Mouse (Mus musculus): ENCODE data around the gene Dbr1. TPM values are rescaled to one million over a fixed set of nuclear protein-coding genes. Genes with fewer than 3 reads are reported as not detected.
A peak's percentile ranks its signal among the peaks of the same experiment; 100 is the strongest.
"Not testable (repeated sequence)": the region's sequence is repeated elsewhere in the genome, so short reads cannot be mapped to it uniquely, and the experiment has no call there.

Gene Dbr1
- 10 to 100 TPM; 13.3 to 19.1 (median 14.7) TPM for total RNA-seq (2022)

DNA sequence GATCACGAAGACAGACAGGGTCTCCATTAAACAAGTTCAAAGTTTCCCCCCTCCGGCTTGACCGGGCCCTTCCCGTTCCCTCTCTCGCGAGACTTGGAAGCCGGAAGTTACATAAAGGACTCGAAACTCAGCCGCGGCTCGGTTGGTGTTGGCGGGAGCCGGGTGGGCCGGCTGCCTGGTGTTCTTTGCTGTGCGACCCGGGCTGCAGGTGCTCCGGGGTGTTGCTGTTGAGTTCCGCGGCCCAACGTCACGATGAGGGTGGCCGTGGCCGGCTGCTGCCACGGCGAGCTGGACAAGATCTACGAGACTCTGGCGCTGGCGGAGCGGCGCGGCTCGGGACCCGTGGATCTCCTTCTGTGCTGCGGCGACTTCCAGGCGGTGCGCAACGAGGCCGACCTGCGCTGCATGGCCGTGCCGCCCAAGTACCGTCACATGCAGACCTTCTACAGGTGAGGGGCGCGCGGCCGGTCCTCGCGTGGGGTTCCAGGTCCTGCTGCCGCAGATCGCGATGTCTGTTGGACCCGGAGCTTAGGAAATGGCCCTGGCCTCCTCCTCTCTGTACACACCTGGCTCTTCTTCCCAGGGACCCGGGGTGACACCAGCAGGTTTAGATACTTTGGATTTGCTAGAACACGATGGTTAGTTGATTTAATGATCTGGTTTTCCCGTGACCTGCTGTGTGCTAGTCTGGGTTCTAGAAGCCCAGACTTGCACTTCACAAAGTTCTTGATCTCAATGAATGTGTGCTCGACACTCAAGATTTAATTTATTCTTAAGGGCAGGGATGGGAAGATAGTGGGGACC, at the start of gene Dbr1:
TSS of gene Dbr1 (plus strand) at position 123 of the 804 bp plus-strand sequence.
- peak; percentile 90 to 92 for DNase-seq (ENCODE audit: low spot score in 2 of 2)

DNA sequence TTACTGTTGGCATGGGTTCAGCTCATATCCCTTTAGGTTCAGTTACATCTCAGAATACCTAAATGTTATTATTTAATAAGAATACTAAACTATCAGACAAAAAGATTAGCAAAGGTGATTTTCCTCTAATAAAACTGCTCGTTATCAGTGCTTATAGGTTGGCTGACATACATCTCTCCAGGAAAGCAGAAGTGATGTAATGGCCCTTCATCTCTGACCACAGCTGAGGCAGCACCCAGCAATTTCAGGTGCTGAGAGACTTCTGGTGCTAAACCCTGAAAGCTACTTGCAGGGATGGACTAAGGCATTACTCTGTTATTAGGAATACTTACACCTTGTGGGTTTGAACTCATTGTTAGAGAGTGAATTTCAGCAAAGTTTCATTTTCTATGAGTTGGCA, 43.7 kb upstream of the Dbr1 start:
- DNase-seq (ENCODE audit: low spot score in 2 of 2) = no peak

DNA sequence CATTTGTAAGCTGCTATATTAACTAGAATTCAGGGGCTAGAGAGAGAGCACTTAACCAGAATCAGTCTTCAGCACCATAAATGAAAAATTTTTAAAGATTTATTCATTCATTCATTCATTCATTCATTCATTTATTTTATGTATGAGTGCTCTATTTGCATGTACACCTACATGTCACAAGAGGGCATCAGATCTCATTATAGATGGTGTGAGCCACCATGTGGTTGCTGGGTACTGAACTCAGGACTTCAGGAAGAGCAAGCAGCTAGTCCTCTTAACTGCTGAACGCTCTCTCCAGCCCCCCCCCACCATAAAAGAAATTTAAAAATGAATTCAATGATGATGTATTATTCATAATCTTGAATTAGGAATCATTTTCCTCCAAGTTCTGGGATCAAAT, 29.3 kb upstream of the Dbr1 start:
- DNase-seq (ENCODE audit: low spot score in 2 of 2) = no peak

DNA sequence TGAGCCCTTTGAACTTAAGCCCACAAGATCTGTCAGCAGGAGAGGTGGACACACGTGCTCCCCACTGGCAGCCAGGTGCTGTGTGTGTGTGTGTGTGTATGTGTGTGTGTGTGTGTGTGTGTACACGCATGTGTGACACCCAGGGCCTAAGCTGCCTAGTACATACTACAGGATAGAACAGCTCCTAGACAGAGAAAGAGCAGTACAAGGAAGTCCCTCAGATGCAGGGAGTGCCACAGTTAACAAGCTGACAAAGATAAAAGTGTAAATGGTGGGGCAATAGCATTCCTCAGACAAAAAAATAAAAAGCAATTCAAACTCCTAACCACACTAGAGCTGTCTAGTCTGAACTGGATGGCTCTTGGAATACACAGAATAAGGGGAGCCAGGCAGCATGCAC, 23.5 kb upstream of the Dbr1 start:
- no peak for DNase-seq (ENCODE audit: low spot score in 2 of 2)

DNA sequence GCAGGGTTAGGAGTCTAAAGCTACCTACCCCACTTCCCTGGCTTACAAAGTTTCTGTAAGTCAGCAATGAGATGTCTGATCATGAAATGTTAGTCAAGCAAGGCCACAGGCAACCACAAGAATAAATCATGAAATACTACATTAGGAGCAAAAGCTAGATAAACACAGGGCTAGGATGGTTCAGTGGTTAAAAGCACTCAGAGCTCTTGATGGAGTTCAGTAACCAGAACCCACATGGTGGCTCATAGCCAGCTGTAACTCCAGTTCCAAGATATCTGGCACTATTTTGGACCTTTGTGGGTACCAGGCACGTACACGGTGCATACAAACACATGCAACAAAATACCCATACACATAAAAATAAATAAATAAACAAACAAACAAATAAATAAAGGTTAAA, 22.6 kb upstream of the Dbr1 start:
- no peak for DNase-seq (ENCODE audit: low spot score in 2 of 2)

DNA sequence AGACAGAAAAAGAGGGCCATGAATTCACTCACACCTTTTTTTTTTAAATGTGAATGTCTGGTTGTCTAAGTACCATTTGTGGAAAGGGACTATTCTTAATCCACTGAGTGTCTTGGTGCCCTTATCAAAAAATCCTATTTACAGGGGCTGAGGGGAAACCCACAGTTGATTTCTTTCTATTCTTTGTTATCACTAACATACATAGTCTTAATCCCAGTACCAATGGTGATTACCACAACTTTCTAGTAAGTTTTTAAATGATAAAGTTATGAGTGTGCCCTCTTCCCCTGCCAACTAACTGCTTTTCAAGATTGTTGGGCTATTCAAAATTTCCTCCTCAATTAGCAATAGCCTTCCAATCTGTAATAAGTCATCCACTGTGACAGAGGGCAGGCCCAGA, 21.5 kb upstream of the Dbr1 start:
- no peak for DNase-seq (ENCODE audit: low spot score in 2 of 2)

DNA sequence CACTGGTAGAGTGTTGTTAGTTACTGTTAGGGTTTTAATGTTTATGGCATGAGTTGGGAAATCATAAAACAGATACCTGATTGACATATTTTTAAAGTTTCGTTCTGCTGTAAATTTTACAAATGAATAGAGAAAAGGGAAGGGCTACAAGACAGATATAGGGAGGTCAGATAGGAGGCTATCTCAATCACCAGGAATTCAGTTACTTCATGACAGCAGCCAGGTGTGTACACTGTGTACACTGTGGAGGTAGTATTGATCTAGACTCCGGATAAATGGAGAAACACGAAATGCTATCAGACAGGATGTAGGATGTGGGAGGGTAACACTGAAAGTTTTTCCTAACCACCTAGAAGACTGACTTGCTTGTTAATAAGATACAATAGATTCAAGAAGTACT, 20.3 kb upstream of the Dbr1 start:
- no peak for DNase-seq (ENCODE audit: low spot score in 2 of 2)

DNA sequence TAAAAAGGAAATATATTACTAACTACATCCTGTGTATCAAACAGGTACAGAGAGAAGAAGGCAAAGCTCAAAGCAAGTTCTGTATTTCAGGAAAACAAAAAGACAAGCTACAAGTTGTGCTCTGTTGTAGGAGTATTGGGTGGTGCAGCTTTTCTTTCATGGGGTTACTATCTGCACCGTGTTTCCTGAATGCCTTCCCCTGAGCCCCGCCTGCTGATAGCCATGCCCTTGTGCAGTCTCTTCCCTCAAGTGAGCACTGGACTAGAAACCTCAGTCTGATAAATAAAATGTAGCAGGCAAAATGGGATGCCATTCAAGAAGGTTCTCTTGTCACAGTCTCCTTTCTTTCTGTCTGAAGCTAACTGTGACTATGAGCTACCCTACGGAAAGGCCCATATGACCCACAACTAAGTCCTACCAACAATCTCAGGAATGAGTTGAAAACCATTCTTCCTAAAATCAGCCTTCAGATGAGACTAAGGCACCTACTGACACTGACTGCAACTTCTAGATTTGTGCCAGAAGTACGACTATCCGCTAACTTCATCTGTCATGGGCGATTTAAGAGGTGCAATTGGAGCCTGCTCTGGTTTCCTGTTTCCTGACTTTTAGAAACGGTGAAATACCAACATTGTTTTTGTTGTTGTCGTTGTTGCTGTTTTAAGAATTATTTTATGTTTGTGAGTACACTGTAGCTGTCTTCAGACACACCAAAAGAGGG, 17.9 kb upstream of the Dbr1 start:
- no peak for DNase-seq (ENCODE audit: low spot score in 2 of 2)

DNA sequence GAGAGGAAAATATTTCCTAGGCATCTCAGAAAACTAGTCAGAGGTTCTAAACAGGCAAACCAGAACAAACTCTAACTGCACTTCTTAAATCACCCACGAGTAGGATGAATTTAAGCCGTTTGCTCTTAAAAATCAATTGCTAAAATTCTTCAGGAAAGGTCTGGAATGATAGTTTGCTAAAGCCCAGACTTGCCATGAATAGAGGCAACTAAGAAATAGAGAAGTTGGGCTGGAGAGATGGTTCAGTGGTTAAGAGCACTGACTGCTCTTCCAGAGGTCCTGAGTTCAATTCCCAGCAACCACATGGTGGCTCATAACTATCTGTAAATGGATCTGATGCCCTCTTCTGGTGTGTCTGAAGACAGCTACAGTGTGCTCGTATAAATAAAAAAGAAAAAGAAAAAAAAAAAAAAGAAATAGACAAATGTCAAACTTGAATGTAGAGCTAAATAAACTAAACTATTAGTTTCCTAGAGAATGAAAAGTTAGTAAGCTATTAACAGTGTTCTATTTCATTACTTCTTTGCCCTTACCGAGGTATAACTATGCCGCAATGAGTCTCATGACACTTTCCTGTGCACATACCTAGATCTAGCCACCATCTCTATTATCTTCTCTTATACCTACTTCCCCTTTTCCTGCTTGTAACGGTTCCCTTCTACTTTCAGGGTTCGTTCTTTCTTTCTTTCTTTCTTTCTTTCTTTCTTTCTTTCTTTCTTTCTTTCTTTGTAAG, 16.6 kb upstream of the Dbr1 start:
- DNase-seq (ENCODE audit: low spot score in 2 of 2) = no peak

DNA sequence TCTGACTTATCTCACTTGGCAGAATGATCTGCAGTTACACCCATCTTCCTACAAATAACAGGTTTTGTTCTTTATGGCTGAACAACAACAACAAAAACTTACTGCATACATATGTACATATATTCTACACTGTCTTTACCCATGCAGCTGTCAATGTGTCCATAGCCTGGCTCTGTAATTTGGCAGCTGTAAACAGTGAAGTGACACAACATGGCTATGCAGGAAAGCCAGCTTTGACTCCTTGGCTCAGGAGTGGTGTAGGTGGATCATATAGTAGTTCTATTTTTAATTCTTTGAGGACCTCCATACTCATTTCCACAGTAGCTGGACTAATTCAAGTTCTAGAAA, 16.1 kb upstream of the Dbr1 start:
- no peak for DNase-seq (ENCODE audit: low spot score in 2 of 2)

DNA sequence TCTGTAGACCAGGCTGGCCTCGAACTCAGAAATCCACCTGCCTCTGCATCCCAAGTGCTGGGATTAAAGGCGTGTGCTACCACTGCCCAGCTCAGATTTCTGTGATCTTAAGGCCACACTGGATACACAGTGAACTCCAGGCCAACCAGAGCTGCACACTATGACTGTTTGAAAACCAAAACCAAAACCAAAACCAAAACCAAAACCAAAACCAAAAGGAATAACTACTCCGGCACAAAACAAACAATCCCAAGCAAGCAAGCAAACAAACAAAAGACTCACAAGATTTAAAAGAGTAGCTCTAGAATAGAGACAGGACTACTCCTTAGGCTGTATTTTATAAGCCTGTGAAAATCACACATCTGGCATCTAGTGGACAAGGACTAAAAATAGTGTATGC, 15.2 kb upstream of the Dbr1 start:
- no peak for DNase-seq (ENCODE audit: low spot score in 2 of 2)

DNA sequence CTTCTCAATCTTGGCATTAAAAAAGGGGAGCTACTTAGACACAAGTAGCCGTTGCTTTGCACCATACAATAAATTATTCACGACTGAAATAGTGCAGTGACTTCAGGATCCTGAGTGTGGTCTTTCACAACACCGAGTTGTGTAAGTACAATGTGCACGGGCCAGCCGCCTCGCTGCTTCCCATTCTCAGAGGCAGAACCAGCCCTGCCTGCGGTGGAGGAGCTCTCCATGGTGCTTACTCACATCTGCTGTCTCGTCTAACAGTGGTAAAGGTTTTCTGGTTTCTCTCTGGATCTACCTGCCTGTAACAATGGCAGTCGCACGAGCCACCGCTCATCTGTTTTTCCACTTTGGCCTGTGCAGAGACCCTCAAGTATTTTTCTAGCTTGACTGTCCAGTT, 11.9 kb upstream of the Dbr1 start:
- no peak for DNase-seq (ENCODE audit: low spot score in 2 of 2)

DNA sequence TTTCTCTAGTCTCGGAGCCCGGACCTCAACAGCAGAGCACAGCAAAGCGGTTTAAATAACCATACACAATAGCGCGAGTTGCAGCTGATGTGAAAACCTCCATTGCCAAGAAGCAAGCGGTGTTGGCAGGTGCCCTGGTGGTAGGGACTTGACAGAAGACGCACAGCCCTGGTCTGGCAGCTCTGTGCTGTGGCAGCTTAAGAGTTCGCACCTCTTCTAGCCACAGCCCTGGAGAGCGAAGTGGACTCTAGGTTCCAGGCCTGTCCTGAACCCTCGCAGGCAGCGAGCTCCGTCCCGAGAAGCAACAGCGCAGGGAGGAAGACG, 7.6 kb upstream of the Dbr1 start:
- DNase-seq (ENCODE audit: low spot score in 2 of 2) = no peak

DNA sequence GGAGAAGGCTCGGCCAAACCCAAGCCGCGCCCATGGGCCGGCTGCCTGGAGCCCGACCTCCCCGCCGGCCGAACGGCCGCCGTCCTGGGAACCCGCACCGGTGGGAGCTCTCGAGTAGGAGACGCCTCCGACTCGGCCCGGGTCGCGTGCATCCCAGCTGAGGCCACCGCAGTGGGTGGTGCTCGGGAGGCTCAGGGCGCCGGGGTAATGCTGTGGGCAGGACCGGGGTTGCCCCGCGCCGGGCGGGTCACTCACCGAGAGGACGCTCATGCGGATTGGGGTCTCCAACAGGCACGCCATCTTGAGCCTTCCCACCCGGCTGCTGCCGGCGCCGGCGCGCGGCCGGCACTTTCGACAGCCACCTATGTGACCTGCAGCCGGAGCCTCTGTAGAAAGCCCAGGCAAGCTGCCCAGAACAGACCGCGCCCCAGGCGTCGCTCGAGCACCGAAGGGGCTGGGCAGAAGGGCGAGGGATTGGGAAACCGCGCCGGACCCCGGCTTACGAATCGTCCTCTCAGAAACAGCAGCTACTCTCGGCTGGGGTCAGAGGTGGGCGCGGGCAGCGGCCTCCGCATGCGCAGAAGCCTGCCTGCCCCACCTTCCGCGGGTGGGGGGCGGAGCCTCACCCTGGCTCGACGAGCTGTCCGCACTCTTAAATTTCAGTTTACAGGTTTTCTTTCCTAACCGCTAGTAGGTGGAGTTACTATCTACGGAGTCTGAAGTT, 7.1 kb upstream of the Dbr1 start, which contains the start of gene Armc8:
TSS of gene Armc8 (minus strand) at position 553 of the 724 bp plus-strand sequence.
- DNase-seq (ENCODE audit: low spot score in 2 of 2) = peak; percentile 80 to 90

DNA sequence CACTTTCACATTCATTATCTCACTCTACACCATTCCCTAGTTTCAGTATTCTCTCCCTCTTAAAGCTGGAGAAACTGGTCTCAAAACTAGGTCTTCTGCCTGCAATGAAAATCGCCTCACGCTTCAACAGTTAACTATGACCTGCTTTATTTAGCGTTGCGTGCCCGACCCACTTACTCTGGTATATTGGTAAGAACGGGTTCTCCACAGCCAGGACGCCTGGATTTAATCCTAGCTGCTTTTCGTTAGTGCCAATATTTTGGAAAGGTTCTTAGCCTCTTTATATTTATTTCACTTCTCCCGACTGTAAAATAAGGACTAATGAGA, 6.6 kb upstream of the Dbr1 start:
- DNase-seq (ENCODE audit: low spot score in 2 of 2) = no peak

DNA sequence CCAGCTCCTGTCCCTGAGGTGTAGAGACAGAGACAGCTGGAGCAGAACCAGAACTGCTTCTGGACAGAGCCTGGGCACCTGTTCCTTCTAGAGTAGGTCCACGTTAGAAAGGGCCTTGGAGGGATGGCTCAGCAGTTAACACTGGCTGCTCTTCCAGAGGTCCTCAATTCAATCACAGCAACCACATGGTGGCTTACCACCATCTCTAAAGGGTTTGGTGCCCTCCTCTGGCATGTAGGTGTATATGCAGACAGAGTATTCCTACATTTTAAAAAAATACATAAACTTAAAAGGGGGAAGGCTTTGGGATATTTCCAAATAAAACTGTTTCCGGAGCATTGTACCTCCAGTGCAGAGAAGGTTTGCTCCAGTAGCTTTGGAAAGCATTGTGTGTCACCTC, 5.1 kb downstream of the Dbr1 start:
- DNase-seq (ENCODE audit: low spot score in 2 of 2) = no peak

DNA sequence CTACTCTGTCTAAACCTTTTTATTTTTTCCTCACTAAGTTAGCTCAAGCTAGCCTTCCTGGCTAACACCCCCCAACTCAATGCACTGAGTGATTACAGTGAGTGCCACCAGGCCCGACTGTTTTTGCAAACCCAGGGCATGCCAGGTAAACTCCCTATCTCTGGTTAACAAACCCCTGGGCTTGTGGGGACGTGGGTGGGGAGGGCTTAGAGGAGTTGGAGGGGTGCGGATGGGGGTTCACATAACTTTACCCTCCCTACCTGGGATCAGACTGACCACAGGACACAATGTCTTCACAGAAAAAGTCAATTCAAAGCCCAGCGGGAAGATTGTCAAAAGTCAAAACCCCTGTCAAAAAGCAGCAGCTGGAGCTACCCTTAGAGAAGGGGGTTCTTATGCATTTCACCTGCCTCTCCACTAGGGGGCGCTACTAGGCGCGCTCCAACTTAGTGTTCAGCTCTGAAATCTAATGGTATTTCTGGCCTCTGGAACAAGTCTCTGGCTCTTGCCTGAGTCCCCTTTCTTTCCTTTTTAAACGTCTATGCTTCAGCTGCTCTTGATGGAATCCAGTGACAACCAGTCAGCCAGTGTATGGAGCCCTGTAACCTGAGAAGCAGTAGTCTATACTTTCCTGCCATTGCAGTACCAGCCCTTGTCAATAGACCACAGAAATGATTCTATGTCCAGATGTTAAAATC, 12.1 kb downstream of the Dbr1 start:
- peak in 1 of 2 experiments; percentile 42 for DNase-seq (ENCODE audit: low spot score in 2 of 2)

DNA sequence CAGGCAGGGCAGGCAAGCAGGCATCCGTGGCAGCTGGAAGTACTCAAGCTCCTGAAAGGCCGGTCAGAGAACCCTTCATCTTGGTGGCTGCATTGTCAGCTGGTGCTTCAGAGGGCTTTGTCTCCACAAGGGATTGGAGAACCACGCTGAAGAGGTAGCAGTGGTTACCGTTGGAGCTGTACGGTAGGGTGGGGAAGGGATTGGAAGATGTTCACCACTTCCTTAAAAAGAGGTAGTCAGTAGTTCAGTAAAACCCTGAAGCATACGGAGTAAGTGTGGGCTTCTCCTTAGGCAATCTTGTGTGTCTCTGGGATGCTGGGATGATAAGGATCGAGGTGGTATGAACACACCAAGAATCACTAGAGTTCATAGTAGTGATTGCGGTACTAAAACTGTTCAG, 15.5 kb downstream of the Dbr1 start:
- DNase-seq (ENCODE audit: low spot score in 2 of 2) = no peak

DNA sequence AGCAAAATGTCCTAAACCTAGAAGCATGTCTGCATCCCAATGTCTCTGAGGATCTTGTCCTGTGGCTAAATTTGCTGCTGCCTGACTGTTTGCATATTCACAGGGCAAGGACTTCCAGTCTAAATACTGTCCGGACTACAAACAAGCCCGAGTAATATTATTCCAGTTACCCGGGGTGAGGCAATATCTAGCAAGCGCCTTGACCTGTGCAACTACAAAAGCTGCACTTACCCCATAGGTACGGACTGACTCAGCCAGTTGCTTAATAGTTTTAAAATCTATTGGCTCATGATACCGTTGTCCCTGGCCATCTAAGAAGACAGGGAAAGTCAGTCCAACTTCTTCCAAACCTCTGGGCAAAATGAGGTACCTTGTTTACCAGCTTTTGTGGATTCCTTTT, 23.5 kb downstream of the Dbr1 start:
- DNase-seq (ENCODE audit: low spot score in 2 of 2) = not testable (repeated sequence)

DNA sequence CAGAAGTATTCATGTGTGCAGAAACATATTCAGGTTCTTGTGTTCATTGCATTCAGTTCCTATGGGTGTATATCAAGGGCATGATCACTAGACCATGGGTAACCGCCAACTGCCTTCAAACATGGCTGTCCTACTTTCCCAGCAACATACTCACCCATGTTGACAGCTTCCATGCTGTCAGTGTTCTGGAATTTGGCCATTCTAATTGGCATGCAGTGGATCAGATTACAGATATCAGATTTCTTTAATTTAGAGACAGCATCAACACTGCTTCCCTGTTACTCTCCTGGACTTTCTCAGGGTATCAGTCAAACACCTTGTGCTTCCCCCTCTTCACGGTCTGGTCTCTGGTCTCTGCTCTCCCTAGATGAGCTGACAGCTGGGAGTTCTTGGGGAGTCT, 28.0 kb downstream of the Dbr1 start:
- no peak for DNase-seq (ENCODE audit: low spot score in 2 of 2)

DNA sequence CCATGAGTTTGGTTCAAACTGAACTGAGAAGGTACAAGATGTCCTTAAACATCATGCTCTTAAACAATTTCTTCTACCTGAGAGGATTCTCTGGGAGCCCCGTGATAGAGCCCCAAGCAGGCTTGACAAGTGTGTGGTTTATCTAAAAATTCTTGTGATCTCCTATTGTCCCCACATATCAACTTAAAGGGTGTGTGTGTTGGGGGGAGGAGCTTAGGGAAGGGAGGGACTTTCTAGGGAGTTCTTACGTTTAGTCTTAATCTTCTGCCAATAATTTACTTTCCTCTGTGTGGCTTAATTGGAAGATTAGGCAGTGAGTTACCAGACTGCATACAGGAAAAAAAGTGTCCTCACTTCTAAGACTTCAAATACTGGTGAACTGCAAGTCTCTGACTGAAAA, 36.6 kb downstream of the Dbr1 start, which contains the start of gene A4gnt:
TSS of gene A4gnt (plus strand) at position 301 of the 400 bp plus-strand sequence.
- no peak for DNase-seq (ENCODE audit: low spot score in 2 of 2)

Measured in layer of hippocampus, adult 8-10 months (tissue).